Mouse (Mus musculus): ENCODE data around the gene Gm6904.

GRCm38 (mm10) chr14:59205461-59205860 lies 54.6 kb downstream of the Gm6904 start:
- no peak for TF ChIP-seq CTCF (IDR thresholded peaks at IDR 0.05; ENCODE audit: insufficient read depth, low read length)
- TF ChIP-seq POLR2A (IDR thresholded peaks at IDR 0.05; ENCODE audit: borderline replicate concordance, extremely low read depth, low read depth, low read length): no peak
